Mouse (Mus musculus): ENCODE measurements around the gene Rfwd3. TPM values are rescaled to one million over a fixed set of nuclear protein-coding genes. Genes with fewer than 3 reads are reported as not detected.
"Not testable (repeated sequence)": the region's sequence is repeated elsewhere in the genome, so short reads cannot be mapped to it uniquely, and the experiment has no call there.

Rfwd3 gene
- polyA plus RNA-seq, 1 experiment from 2014 or later: 44.9 TPM

DNA sequence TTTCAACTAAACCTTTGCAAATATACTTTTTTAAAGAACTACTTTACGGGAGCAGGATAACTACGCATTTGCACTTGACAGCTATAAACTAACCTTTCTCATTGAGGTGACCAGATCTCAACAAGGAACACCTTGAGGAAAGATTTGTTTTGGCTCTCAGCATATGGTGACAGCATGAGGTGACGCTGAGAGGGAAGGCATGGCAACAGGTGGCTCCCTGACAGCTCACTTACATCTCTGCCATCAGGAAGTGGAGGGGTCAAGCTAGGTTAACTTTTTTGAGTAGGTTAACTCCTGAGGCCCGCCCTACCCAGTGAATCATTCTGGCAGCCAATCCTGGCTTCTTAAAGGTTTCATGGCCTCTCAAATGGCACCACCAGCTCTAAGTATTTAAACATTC lies 14.4 kb downstream of the Rfwd3 start:
- Histone ChIP-seq H3K36me3 (replicated peaks) (peaks cover 97% of the 10 kb centered on the region), H3K4me3 (replicated peaks) (no peak overlapping the region), H3K9me3 (replicated peaks) (no peaks in the 10 kb centered on the region), H3K4me2 (no peak overlapping the region), H3K27ac (replicated peaks) (no peak overlapping the region), H3K4me1 (replicated peaks) (no peaks in the 10 kb centered on the region), H3K27me3 (no peaks in the 10 kb centered on the region), H3K9ac (no peak overlapping the region)
- ATAC-seq (ENCODE audit: insufficient read depth): no peak
- 94% methylated on average over 4 of the region's 4 CpGs for WGBS (ENCODE audit: insufficient replicate concordance)

GRCm38 (mm10) chr8:111282093-111282492 lies 17.9 kb downstream of the Rfwd3 start:
- Histone ChIP-seq H3K4me3 (replicated peaks) (no peak overlapping the region), H3K27me3 (no peaks in the 10 kb centered on the region), H3K36me3 (replicated peaks) (peaks cover 96% of the 10 kb centered on the region), H3K4me2 (no peak overlapping the region), H3K9ac (no peak overlapping the region), H3K4me1 (replicated peaks) (no peaks in the 10 kb centered on the region), H3K27ac (replicated peaks) (no peak overlapping the region), H3K9me3 (replicated peaks) (no peaks in the 10 kb centered on the region)
- no peak for ATAC-seq (ENCODE audit: insufficient read depth)
- WGBS (ENCODE audit: insufficient replicate concordance): 94% methylated on average over 3 of the region's 3 CpGs

DNA sequence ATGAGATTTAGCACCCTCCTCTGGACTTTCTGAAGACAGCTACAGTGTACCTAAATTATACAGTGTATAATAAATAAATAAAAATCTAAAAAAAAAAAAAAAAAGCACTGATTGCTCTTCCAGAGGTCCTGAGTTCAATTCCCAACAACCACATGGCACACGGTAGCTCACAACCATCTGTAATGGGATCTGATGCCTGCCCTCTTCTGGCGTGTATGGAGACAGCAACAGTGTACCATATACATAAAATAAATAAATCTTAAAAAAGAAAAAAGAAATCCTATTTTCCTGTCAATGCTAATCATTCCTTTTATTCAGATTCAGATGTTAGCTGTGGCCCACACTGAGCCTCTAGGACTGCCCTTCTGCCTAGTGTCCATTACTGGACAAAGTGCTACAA lies 31.7 kb downstream of the Rfwd3 start:
- Histone ChIP-seq H3K9me3 (replicated peaks) (no peaks in the 10 kb centered on the region), H3K27me3 (no peaks in the 10 kb centered on the region), H3K9ac (no peak overlapping the region), H3K4me1 (replicated peaks) (no peaks in the 10 kb centered on the region), H3K27ac (replicated peaks) (no peak overlapping the region), H3K4me2 (no peak overlapping the region), H3K4me3 (replicated peaks) (no peak overlapping the region), H3K36me3 (replicated peaks) (peaks cover 29% of the 10 kb centered on the region)
- no peak for ATAC-seq (ENCODE audit: insufficient read depth)
- 52% methylated on average over 2 of the region's 2 CpGs for WGBS (ENCODE audit: insufficient replicate concordance)

GRCm38 (mm10) chr8:111266161-111266560 lies 33.9 kb downstream of the Rfwd3 start:
- H3K9me3 ChIP-seq (replicated peaks); H3K4me3 ChIP-seq (replicated peaks); ATAC-seq (ENCODE audit: insufficient read depth); H3K4me1 ChIP-seq (replicated peaks); H3K4me2 ChIP-seq; H3K9ac ChIP-seq; H3K27ac ChIP-seq (replicated peaks): not testable (repeated sequence)
- Histone ChIP-seq H3K27me3 (peaks cover 13% of the 10 kb centered on the region), H3K36me3 (replicated peaks) (peaks cover 12% of the 10 kb centered on the region)
- 72% methylated on average over 7 of the region's 7 CpGs for WGBS (ENCODE audit: insufficient replicate concordance)

- H3K9ac ChIP-seq: no peak overlapping the region
- H3K36me3 ChIP-seq (replicated peaks): peaks cover under 1% of the 10 kb centered on the region; the same call in 1 of the 2 replicates
- WGBS (ENCODE audit: insufficient replicate concordance): 60% methylated on average over 2 of the region's 2 CpGs
- H3K27me3 ChIP-seq: peaks cover 25% of the 10 kb centered on the region
- H3K4me2 ChIP-seq: no peak overlapping the region
- ATAC-seq (ENCODE audit: insufficient read depth): no peak
- H3K9me3 ChIP-seq (replicated peaks): no peaks in the 10 kb centered on the region
- H3K27ac ChIP-seq (replicated peaks): no peak overlapping the region
- H3K4me1 ChIP-seq (replicated peaks): peaks cover 9% of the 10 kb centered on the region
- no peak overlapping the region for H3K4me3 ChIP-seq (replicated peaks)
These were observed 35.3 kb downstream of the Rfwd3 start for GRCm38 (mm10) chr8:111264693-111265220.

DNA sequence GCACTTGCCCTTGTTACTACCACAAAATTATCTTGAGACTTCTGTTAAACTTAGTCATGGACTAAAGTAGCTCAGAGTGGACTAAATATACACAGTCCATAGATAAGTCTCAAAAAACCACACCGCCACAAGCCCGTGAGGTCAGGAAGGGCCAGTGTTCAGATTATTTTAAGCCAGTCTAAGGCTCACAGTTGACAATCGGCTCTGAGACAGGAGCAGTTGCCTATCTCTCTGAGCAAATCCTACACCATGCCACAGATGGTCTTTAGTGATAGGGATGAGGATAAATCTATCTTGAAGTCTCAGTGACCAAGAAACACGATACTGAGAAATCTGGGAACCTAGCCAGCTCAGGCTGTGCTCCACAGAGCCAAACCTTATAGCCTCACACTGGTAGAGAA lies 38.0 kb downstream of the Rfwd3 start:
- Histone ChIP-seq H3K36me3 (replicated peaks) (no peaks in the 10 kb centered on the region), H3K4me1 (replicated peaks) (peaks cover 23% of the 10 kb centered on the region), H3K27ac (replicated peaks) (no peak overlapping the region), H3K9ac (no peak overlapping the region), H3K27me3 (peaks cover 25% of the 10 kb centered on the region), H3K4me3 (replicated peaks) (no peak overlapping the region), H3K9me3 (replicated peaks) (no peaks in the 10 kb centered on the region), H3K4me2 (no peak overlapping the region)
- 10% methylated on average over 4 of the region's 4 CpGs for WGBS (ENCODE audit: insufficient replicate concordance)
- ATAC-seq (ENCODE audit: insufficient read depth): no peak

DNA sequence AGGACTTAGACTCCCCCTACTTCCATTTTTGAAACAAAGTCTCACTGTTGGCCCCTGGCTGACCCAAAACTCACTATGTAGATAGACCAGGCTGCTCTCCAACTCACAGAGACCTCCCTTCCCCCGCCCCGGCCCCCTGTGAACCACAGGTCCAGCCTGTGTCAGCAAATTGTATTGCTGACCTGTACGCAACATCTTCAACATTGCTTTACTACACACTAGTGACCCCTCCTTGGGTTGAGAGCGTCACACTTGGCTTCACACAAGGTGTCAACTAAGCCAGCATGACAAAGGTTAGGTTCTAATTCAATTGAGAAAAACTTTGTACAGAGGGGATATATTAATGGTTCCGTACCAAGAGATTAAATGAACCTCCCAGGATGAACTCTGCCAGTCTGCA lies 39.8 kb downstream of the Rfwd3 start:
- Histone ChIP-seq H3K36me3 (replicated peaks) (no peaks in the 10 kb centered on the region), H3K9ac (no peak overlapping the region), H3K9me3 (replicated peaks) (no peaks in the 10 kb centered on the region), H3K27me3 (peaks cover 25% of the 10 kb centered on the region), H3K4me1 (replicated peaks) (peaks cover 27% of the 10 kb centered on the region), H3K4me3 (replicated peaks) (peak overlapping the region; percentile 93; the same call in 1 of the 2 replicates), H3K4me2 (no peak overlapping the region), H3K27ac (replicated peaks) (no peak overlapping the region)
- no peak for ATAC-seq (ENCODE audit: insufficient read depth)
- 83% methylated on average over 5 of the region's 5 CpGs for WGBS (ENCODE audit: insufficient replicate concordance)

GRCm38 (mm10) chr8:111259408-111259741 lies 40.6 kb downstream of the Rfwd3 start:
- ATAC-seq (ENCODE audit: insufficient read depth): 0 out of 2 replicates have a peak, but pooled peaks have one; percentile 0
- Histone ChIP-seq H3K27ac (replicated peaks) (peak overlapping the region; percentile 97), H3K4me2 (peak overlapping the region; percentile 82), H3K4me3 (replicated peaks) (peak overlapping the region; percentile 93), H3K36me3 (replicated peaks) (no peaks in the 10 kb centered on the region), H3K9me3 (replicated peaks) (no peaks in the 10 kb centered on the region), H3K27me3 (peaks cover 25% of the 10 kb centered on the region), H3K4me1 (replicated peaks) (peaks cover 27% of the 10 kb centered on the region), H3K9ac (peak overlapping the region; percentile 90)
- 10% methylated on average over 13 of the region's 13 CpGs for WGBS (ENCODE audit: insufficient replicate concordance)

DNA sequence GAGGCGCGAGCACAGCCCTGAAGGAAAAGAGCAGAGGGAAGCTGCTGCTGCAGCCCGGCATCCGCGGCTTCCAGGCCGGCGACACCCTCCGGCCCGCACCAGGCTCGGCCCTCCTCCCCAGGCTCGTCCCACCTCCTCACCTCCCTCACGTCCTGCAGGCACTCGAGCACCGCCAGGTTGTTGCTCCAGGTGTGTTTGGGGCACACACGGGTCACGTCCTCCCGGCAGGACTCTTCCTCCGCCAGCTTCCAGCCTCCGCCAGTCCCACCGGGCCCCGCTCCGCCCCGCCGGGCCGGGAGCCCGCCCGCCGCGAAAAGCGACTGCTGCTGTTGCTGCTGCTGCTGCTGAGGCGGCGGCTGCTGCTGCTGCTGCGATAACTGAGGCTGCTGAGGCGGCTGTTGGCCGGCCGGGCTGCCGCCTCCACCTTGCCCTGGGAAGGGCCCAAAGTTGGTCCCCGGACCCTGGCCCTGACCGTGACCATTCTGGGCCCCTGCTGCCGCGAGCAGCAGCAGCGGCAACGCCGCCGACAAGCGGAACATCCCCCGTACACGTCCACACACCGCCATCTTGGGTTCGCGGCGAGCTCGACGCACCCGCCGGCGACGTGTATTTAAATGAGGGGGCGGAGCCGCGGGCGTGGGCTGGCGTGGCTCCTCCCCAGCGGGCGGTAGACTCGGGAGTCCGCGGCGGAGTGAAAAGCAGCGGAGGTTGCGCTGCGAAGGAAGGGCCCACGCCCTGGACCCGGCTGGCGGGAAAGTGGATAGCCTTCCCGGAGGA lies 41.2 kb downstream of the Rfwd3 start, which contains the start of gene Glg1:
Gene Glg1 (minus strand): TSS at position 586 of the 777 bp plus-strand sequence.
- peak within 1 kb of the TSS; percentile 90 for H3K9ac ChIP-seq
- H3K4me3 ChIP-seq (replicated peaks): peak within 1 kb of the TSS; percentile 93
- ATAC-seq (ENCODE audit: insufficient read depth): peak; percentile 90
- H3K4me1 ChIP-seq (replicated peaks): peaks cover 27% of the 10 kb centered on the region
- H3K27me3 ChIP-seq: peaks cover 25% of the 10 kb centered on the region
- H3K36me3 ChIP-seq (replicated peaks): no peaks in the 10 kb centered on the region
- H3K4me2 ChIP-seq: peak within 1 kb of the TSS; percentile 82
- no peaks in the 10 kb centered on the region for H3K9me3 ChIP-seq (replicated peaks)
- 1% methylated on average over 75 of the region's 76 CpGs for WGBS (ENCODE audit: insufficient replicate concordance)
- peak within 1 kb of the TSS; percentile 97 for H3K27ac ChIP-seq (replicated peaks)

DNA sequence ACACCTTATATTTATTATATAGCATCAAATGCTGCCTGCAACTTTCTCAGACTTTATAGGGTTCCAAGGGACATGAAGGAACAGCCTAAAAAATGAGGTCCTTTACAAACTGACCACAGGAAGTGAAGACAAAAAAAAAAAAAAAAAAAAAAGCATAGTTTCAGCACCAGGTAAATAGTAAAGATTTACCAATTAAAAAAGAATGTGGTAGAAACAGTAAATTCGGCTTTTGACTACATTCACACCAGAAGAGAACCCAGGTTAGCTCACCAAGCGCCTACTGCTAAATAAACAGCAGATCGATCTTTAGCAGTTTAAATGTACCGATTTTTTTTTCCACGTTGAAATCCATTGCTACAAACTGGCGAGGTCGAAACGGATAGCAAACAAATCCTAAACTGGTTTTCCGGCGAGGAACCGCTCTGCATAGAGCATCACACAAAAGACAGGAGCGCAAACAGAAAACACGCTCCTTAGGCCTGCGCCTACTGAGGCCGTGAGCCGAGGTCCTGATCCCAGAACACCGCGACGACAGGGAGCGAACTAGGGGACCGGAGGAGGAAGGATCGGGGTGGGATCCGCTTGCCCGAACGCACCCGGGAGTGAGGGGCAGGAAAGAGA lies 41.9 kb downstream of the Rfwd3 start:
- H3K4me2 ChIP-seq: peak overlapping the region; percentile 82
- peak overlapping the region; percentile 90 for H3K9ac ChIP-seq

GRCm38 (mm10) chr8:111252487-111253112 lies 47.4 kb downstream of the Rfwd3 start:
- Histone ChIP-seq H3K4me3 (replicated peaks) (no peak overlapping the region), H3K27me3 (no peaks in the 10 kb centered on the region), H3K36me3 (replicated peaks) (no peaks in the 10 kb centered on the region), H3K4me2 (peak overlapping the region; percentile 25; the same call in 1 of the 2 replicates), H3K9ac (no peak overlapping the region), H3K9me3 (replicated peaks) (no peaks in the 10 kb centered on the region), H3K27ac (replicated peaks) (no peak overlapping the region), H3K4me1 (replicated peaks) (peaks cover 30% of the 10 kb centered on the region)
- WGBS (ENCODE audit: insufficient replicate concordance): 44% methylated on average over 4 of the region's 4 CpGs
- ATAC-seq (ENCODE audit: insufficient read depth): peak; percentile 60

More for the DNA sequence above, 41.9 kb downstream of the Rfwd3 start:
- no peaks in the 10 kb centered on the region for H3K36me3 ChIP-seq (replicated peaks)
- peak overlapping the region; percentile 97 for H3K27ac ChIP-seq (replicated peaks)
- under 1% methylated on average over 24 of the region's 26 CpGs for WGBS (ENCODE audit: insufficient replicate concordance)
- H3K27me3 ChIP-seq: peaks cover 25% of the 10 kb centered on the region
- peaks cover 27% of the 10 kb centered on the region for H3K4me1 ChIP-seq (replicated peaks)
- peak overlapping the region; percentile 93 for H3K4me3 ChIP-seq (replicated peaks)
- no peaks in the 10 kb centered on the region for H3K9me3 ChIP-seq (replicated peaks)
- ATAC-seq (ENCODE audit: insufficient read depth): peak; percentile 47

All from liver, embryonic 15.5 days (tissue).